Mouse (Mus musculus) layer of hippocampus, postnatal 36 days (tissue): ENCODE measurements at regions not wholly inside any gene's neighbourhood (a gene's known extent, or its start where the extent isn't known, plus 50 kb on each side); places are given as distances from the start of the nearest gene placed in this dataset.

Experiments
- DNase-seq, 2 experiments: peaks; one replicate each; pipeline ENCODE4 v3.0.0; 2022

- peak; percentile 21 to 39 for DNase-seq
Measured at GRCm38 (mm10) chrX:61119499-61119898, 65.9 kb downstream of the Cdr1 start.

GRCm38 (mm10) chrX:61117368-61117767 is 68.0 kb downstream of the Cdr1 start:
- DNase-seq: no peak

GRCm38 (mm10) chrX:61116010-61116447 is 69.3 kb downstream of the Cdr1 start:
- peak; percentile 39 to 40 for DNase-seq
